Mouse (Mus musculus): Measurements from ENCODE around the gene Pik3c2g.

Pik3c2g gene

GRCm38 (mm10) chr6:139842626-139843025, 255.6 kb downstream of the Pik3c2g start:
- DNase-seq, result no peak

- DNase-seq, result no peak
These were observed 256.5 kb downstream of the Pik3c2g start for GRCm38 (mm10) chr6:139843531-139843930.

- no peak for DNase-seq
These were observed 260.0 kb downstream of the Pik3c2g start for GRCm38 (mm10) chr6:139846889-139847544.

- DNase-seq, result no peak
These were observed 262.9 kb downstream of the Pik3c2g start for GRCm38 (mm10) chr6:139849931-139850330.

- DNase-seq, result no peak
These were observed 264.9 kb downstream of the Pik3c2g start for GRCm38 (mm10) chr6:139851705-139852603.

GRCm38 (mm10) chr6:139852836-139853235, 265.8 kb downstream of the Pik3c2g start:
- no peak for DNase-seq

- DNase-seq, result no peak
These were observed 273.1 kb downstream of the Pik3c2g start for GRCm38 (mm10) chr6:139860141-139860540.

- DNase-seq, result no peak
These were observed 274.5 kb downstream of the Pik3c2g start for GRCm38 (mm10) chr6:139861534-139861933.

GRCm38 (mm10) chr6:139865059-139865673, 278.1 kb downstream of the Pik3c2g start:
- DNase-seq, result no peak

GRCm38 (mm10) chr6:139874418-139875176, 287.6 kb downstream of the Pik3c2g start:
- DNase-seq, result peak; percentile 24

GRCm38 (mm10) chr6:139876691-139877090, 289.7 kb downstream of the Pik3c2g start:
- no peak for DNase-seq

- DNase-seq, result no peak
These were observed 290.7 kb downstream of the Pik3c2g start for GRCm38 (mm10) chr6:139877476-139878361.

- DNase-seq, result no peak
These were observed 291.3 kb downstream of the Pik3c2g start for GRCm38 (mm10) chr6:139878362-139878696.

GRCm38 (mm10) chr6:139882076-139882475, 295.1 kb downstream of the Pik3c2g start:
- DNase-seq, result no peak

- no peak for DNase-seq
These were observed 300.2 kb downstream of the Pik3c2g start for GRCm38 (mm10) chr6:139887175-139887574.

GRCm38 (mm10) chr6:139895637-139896036, 308.6 kb downstream of the Pik3c2g start:
- no peak for DNase-seq

GRCm38 (mm10) chr6:139899630-139900151, 312.7 kb downstream of the Pik3c2g start:
- DNase-seq, result no peak

GRCm38 (mm10) chr6:139901801-139902200, 314.8 kb downstream of the Pik3c2g start:
- no peak for DNase-seq

GRCm38 (mm10) chr6:139907138-139907537, 320.1 kb downstream of the Pik3c2g start:
- no peak for DNase-seq

GRCm38 (mm10) chr6:139908997-139909669, 322.1 kb downstream of the Pik3c2g start:
- DNase-seq, result no peak

GRCm38 (mm10) chr6:139928766-139929165, 341.7 kb downstream of the Pik3c2g start:
- DNase-seq, result no peak

Measured in right cerebral cortex, postnatal 25 days (tissue).